Mouse (Mus musculus) left cerebral cortex, adult 9 months (tissue): Measurements from ENCODE around the gene Ttf2.

Experiments
- DNase-seq, 2 experiments: peaks; one replicate each; pipeline ENCODE4 v3.0.0; 2022; ENCODE audit warnings: low spot score in 2 of 2

Gene Ttf2

DNA sequence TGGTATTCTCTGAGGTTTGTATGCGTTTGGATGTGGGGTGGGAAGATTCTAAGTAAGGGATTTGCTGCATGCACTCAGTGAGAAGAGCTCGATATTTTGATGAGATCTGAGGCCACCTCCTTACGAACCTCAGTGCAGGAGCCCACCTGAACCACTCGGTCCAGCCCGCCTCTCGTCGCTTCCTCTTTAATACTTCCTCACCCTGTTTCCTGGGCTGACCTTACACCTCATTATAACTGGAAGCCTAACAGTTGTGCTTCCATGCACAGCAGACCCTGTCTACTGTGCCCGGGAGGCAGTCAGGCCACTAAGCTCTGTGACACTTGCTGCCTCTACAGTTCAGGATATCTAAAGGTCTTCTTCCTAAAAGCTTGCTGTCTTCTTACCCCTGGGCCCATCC lies 9.8 kb upstream of the Ttf2 start:
- no peak for DNase-seq

DNA sequence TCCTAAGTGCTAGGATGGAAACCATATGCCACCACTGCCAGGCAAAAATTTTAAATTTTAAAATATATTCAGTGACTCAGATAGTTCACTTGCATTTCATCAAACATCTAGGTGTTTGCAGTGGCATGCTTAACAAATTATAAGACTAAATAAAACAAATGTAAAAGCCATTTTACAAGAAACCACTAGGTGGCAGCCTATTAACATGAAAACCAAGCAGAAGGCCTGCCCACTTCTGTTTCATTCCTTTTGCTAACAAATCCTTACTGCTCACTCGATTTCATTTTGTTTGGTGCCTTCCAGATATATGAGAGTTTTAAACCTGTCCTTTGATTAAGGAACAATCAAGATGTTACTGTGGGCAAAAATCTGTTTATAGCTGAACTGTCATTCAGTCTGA lies 4.4 kb upstream of the Ttf2 start:
- DNase-seq, result peak in 1 of 2 experiments; percentile 33

DNA sequence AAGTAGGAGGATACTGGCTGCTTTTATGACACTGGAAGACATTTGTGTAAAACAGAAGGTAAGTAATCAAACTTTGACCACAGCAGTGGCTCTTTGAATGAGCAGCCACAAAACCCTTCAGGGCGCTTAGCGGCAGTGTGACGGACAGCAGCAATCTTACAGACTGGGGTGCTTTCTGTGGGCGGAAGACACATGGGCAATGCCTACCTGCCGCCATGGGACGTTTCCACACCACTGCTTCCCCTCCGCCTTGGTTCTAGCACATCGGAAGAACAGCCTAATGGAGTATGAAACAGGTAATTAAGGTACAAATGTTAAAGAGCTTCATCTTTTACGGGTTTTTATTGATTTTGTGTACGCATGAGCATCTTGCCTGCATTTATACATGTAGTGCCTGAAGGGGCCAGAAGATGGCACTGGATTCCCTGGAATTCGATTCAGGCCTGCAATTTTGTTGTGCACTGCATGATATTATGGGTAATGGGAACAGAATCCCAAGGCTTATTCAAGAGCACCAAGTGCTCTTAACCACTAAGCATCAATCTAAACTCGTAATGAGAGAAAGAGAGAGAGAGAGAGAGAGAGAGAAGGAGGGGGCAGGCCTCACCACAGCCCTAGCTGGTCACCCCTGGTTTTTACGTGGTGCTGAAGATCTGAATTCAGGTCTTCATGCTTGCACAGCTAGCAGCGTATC lies 5.5 kb downstream of the Ttf2 start:
- peak in 1 of 2 experiments; percentile 78 for DNase-seq

- DNase-seq, result no peak
Measured at GRCm38 (mm10) chr3:100961501-100961900, 8.0 kb downstream of the Ttf2 start.

- no peak for DNase-seq
Measured at GRCm38 (mm10) chr3:100961007-100961406, 8.5 kb downstream of the Ttf2 start.

DNA sequence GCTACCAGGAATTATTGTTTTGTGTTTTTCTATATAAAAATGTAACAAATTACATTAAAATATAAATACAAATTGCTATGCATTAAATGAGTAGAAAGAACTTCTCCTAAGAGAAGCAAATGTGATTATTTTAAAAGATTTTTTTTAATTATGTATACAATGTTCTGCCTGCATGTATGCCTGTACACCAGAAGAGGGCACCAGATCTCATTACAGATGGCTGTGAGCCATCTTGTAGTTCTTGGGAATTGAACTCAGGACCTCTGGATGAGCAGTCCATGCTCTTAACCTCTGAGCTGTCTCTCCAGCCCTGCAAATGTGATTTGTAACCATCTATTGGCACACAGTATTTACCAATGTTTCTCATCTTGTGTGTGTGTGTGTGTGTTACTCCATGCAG lies 14.8 kb downstream of the Ttf2 start:
- no peak for DNase-seq

- DNase-seq, result no peak
Measured at GRCm38 (mm10) chr3:100951531-100951930, 17.9 kb downstream of the Ttf2 start.

GRCm38 (mm10) chr3:100947286-100947685 lies 22.2 kb downstream of the Ttf2 start:
- no peak for DNase-seq

- no peak for DNase-seq
Measured at GRCm38 (mm10) chr3:100940496-100941037, 28.9 kb downstream of the Ttf2 start.

GRCm38 (mm10) chr3:100938211-100938610 lies 31.3 kb downstream of the Ttf2 start:
- no peak for DNase-seq

DNA sequence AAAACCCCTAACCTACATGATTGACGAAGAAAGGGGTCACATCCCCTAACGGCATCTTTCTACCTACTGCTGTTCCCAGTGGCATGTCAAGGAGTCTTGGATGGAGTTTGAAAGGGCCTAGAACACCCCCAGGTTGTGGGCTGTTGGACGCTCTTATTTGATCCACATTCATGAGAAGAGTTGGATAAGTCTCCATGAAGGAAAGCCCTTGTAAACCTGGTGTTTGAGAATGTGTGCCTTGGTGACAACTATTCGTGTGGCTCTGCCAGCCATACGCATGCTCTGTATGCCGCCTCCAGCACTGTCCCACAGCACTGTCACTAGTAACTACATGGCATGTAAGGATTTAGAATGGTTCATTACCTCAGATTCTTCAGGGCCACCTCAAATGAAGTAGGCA lies 33.3 kb downstream of the Ttf2 start:
- no peak for DNase-seq

DNA sequence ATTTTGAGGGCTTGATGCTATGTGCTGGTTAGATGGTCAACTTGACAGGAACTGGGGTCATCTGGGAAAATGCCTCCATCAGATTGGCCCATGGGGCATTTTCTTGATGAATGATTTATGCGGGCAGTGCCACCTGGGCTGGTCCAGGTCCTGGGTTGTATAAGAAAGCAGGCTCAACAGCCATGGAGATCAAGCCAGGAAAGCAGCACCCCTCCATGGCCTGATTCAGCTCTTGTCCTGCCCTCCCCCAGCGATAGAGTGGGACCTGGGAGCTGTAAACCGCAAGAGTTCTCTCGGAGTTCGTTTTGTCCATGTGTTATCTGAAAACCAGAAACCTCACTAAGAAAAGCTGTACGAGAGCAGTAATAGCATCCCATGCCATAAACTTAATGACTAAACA lies 33.9 kb downstream of the Ttf2 start:
- no peak for DNase-seq

GRCm38 (mm10) chr3:100932077-100932944 lies 37.2 kb downstream of the Ttf2 start:
- no peak for DNase-seq

DNA sequence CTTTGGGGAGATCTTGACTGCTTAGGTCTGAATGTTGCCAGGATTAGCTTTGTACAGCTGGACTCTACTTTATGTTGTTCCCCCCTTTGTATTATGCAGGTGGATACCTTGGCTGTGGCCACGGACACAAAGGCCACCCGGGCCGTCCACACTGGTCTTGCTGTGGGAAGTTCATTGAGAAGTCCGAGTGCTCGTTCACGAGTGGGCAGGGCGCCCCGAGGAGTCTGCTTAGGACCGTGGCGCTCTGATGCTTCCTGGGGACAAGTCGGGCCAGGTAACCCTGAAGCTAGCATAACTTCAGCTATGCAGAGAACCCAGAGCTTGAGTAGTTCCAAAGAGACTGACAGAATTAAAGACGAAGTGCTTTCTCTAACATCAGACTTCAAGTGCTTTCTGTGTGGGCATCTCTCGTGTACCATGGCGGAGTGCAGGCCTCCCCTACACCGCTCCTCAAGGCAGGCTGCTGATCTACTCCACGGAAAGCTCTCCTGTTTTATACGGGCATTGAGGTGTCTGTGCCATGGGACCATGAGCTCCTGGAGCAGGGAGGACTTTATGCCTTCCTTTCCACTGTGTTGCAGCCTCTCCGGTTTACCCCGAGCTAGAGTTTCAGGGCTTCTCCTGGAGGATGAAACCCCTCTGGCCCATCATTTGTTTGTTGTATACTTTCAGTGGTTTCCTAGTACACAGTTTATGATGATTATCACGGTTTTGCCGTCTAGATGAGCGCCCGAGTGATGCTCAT lies 38.0 kb downstream of the Ttf2 start:
- DNase-seq, result no peak

DNA sequence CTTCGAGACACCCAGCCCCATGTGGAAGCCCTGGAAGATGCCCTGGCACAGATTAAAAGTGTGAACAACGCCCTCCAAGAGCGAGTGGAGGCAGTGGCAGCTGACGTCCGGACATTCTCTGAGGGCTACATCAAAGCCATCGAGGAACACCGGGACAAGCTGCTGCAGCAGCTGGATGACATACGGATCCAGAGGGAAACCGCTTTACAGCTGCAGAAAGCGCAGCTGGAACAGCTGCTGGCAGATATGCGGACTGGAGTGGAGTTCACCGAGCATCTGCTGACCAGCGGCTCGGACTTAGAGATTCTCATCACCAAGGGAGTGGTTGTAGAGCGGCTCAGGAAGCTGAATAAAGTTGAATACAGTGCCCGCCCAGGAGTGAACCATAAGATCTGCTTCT lies 44.3 kb downstream of the Ttf2 start:
- DNase-seq, result no peak

- peak in 1 of 2 experiments; percentile 45 for DNase-seq
Measured at GRCm38 (mm10) chr3:100924065-100924732, 45.3 kb downstream of the Ttf2 start.

GRCm38 (mm10) chr3:100922506-100923375 lies 46.7 kb downstream of the Ttf2 start:
- DNase-seq, result no peak

DNA sequence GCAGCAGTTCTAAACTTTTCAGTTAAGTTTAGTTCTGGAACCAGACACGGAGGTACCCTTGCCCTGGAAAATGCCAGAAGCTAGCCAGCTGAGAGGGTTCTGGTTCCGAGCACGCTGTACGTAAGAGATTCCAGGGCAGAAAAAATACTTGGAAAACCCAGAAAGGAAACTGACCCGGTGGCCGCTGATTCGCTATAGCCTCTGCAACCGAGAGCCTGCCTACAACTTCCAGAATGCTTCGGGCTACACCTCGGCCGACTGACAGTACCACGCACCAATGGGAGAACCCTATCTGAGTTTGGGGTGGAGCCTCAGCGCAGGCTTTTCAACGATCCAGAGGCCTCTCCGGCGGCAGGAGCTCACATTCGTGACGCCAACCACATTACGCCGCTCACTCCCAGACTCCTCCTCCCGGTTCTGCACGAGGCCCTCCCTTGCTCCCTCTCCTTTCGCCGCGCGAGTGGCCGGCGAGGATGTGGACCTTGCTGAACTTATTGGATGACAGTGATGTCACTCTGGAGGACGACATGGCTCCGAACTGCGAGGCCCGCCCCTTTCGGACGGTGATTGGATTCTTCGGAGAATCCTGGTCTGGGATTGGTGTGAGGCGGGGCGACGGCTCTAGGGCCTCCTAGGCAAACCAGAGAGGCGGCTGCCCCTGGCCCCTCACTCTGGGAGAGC lies 47.5 kb downstream of the Ttf2 start, which contains the start of gene Trim45:
Gene Trim45 (plus strand): TSS at position 378 of the 681 bp plus-strand sequence.
- peak; percentile 100 for DNase-seq

DNA sequence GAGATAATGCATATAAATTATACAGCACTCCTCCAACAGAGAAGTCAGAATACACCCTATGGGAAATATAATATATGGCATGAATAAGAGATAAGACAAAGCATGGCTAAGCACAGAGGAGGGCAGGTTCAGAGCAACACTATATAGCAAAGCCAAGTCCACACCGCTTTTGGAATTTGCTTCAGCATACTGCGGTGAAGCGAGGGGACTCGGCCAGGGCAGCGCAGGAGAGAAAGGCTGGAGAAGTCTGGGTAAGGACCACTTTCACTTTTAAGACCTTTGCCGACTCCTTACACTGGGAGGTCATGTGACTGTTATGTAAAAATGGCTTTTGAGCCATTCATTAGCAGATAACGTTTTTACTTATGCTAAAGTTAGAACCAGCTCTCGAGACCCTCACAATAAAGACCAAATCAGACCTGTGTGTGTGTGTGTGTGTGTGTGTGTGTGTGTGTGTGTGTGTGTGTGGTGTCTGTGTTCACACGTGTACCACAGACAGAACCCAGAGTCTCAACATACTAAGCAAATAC lies 48.8 kb downstream of the Ttf2 start:
- DNase-seq, result no peak

DNA sequence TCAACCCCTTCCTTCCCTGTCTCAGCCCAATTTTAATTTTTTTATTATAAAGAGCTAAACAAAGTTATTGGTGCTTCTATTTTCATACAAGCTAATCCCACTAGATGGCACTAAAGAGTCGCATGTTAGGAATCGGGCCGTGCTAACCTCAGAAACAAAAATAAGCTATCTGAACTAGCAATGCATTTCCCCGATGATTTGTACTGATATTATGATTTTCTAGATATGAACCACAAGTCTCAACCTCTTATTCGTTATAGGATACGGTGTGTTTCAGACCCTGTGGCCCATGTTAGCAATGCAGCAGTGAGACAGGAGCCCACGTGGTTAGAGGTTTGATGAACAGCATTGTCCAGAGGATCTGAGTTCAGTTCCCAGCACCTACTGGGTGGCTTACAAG lies 52.6 kb downstream of the Ttf2 start:
- DNase-seq, result peak in 1 of 2 experiments; percentile 48
